Mouse (Mus musculus) erythroblast, adult 5-6 weeks (primary cell): ENCODE measurements around the gene Patj. TPM values are rescaled to one million over a fixed set of nuclear protein-coding genes. Genes with fewer than 3 reads are reported as not detected.

Experiments used
- ATAC-seq: replicated peaks from 2 replicates; pipeline ENCODE4 v1.8.0; 2016; ENCODE audit warnings: moderate number of reproducible peaks, mild to moderate bottlenecking, moderate TSS enrichment, inconsistent platforms; ENCODE audit not compliant: poor library complexity, low FRiP score, severe bottlenecking
- total RNA-seq, 2 experiments: library from RNA; stranded (forward) in 1 of 2; stranded (reverse) in 1 of 2; fragments of 150-400 nt in 1 of 2; fragments of 200-764, 138-1000 nt in 1 of 2; gene quantifications; 2 replicates each; pipeline versions ENCODE4 v1.2.3 to v1.2.4; 2015 to 2017; ENCODE audit warnings: low replicate concordance in 2 of 2

Patj gene
- total RNA-seq, 2 experiments from 2014 or later: 0.34 TPM; not detected in 1

DNA sequence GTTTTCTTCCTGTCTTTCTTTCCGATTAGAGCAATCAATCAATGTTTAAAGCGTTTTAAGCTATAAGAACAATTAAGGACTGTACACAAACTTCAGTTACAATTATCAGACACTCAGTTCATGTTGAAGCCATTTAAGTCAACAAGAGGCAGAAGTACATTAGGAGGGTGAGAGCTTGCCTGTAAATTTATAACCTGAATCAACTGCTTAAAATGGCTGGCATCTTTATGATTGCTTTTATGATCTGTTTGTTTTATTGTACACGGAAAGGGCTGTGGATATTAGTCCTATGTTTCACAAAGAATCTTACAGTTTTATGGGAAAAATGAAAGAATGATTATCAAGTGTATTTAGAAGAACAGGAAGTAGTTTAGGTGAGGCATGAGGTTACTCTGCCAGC is 45.7 kb downstream of the Patj start:
- no peak for ATAC-seq

DNA sequence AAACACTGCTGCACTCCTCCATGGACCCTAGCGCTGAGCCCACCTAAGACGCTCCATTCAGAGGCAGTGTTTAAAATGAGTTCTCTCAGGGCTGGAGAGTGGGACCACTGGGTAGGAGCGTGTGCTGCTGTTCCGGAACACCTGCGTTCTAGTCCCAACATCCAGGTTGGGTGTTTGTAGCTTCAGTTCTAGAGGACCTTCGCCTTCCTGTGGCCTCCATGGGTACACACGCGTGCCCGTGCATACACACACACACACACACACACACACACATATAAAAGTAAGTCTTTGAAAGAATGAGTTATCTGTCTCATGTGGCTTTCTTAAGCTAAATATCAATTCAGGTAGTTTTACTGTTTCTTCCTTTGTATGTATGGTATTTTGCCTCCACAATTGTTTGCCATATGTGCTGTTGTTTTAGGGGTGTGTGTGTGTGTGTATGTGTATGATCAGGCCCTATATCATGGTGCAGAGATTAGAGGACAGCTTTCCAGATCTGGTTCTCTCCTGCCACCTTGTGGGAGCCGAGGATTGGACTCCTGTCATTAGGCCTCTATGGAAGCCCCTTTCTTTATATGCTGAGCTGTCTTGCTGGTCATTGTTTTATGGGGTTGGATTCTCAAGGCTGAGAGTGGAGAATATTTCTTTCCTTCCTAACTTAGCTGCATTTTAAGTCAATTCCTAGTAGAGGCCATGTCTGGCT is 49.0 kb downstream of the Patj start:
- no peak for ATAC-seq

DNA sequence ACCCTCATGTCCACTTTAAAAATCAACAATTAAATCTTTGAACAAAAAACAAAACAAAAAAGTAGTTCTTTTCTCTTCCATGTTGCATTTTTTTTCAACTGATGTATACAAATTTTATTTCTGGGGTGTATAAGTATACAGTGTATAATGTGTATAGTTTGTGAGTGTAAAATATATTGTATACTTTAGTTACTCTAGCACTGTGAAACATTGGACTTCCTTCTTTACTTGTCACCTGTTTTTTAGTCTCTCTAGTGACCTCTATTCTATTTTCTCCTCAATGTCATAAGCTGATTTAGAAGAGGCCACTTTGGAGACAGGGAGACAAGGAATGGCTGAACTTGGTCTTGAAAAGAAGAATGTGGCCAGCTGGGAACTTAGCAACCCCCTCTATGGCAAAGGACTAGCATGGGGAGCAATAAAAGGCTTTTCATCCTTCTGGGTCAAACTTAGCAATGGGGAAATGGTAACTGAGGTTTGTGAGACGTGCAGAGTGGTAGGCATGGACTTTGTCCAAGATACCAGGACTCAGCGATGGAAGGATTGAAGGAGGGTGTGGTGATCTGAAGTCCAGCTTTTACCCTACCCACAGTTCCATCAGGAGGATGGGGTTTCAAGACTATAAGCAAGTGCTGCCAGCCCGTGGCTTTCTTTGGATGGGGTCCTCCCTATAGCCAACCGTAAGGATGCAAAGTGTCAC is 54.1 kb downstream of the Patj start:
- no peak for ATAC-seq

DNA sequence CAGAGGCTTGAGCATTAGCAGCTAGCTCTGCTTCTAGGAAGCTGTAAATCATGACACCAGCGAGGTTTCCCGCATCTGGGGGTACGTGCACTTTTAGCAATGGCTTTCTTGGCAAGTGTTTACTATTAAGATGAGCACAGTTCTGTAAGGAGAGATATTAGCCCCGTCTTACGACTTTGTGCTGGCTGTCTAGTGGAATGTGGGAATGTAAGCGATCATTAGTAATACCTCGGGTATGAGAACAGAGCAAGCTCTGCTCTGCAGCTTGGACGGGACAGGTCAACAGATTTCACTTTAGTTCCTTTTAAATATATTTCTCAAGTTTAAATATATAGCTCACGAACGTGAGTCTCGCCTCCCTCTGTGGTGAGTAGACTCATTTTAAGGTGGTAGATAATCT is 54.7 kb downstream of the Patj start:
- ATAC-seq: no peak

DNA sequence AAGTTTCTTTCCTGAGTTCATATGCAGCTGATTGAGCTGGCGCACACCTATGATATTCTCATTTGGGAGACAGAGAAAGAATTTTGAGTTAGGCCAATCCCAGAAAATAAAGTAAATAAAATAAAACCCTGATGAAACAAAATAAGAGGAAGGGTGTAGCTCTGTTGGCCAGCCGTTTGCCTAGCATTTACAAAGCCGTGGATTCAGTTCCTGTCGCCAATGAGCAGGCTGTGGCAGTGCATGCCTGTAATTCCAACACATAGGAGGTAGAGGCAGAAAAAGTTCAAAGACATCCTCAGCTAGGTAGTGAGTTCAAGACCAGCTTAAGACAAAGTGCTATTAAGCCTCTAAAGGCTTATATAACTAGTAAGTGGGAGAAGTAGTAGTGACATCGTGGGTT is 55.2 kb downstream of the Patj start:
- ATAC-seq: no peak

DNA sequence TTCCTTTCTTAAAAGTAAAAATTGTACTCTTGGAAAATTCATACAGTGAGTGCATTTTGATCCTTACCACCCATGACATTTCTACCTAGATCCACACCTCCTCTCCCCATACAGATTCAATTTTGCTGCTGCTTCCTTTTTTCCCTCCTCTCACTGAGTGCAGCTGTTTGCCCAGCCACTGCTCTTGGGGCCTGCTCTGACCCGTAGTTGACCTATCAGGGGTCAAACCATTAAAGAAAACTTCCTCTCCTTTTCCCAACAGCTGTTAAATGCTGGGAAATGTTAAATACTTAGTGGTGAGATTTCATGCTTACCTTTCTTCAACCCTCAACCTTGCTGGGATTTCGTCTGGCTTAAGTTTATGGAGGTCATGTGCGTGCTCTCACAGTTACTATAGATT is 55.7 kb downstream of the Patj start:
- no peak for ATAC-seq

DNA sequence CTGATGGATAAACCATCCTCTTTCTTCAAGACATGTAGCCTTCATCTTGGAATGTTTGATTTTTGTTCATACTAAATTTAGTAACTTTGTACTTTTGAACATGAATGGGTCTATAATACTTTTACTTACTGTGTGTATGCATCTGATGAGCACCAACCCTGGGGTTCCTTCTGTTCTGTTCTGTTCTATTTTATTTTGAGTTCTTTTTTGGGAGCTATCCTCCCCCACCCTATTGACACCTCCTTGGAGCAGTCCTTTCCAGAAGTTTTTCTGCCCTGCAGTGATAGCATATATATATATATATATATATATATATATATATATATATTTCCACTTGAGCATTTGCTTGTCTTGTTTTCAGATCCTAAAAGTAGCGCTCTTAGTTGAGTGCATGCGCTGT is 57.1 kb downstream of the Patj start:
- ATAC-seq: no peak

DNA sequence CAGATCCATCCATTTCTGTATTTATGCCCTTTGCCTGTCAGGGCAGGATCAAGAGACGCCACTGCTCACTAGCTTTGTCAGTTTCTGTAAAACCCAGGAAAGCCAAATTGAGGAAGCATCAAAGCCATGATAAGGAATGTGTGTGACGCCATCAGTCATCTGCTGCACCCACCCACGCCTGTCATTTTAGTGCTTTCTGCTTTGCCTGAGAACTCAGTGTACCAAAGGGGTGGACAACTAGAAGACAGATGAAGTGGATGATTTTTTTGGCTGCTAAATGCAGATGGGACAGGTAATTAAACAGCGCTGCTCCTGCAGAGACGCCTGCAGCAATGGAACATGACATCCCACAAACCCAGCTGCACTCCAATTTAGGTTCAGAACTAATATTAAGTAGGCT is 57.6 kb downstream of the Patj start:
- no peak for ATAC-seq

DNA sequence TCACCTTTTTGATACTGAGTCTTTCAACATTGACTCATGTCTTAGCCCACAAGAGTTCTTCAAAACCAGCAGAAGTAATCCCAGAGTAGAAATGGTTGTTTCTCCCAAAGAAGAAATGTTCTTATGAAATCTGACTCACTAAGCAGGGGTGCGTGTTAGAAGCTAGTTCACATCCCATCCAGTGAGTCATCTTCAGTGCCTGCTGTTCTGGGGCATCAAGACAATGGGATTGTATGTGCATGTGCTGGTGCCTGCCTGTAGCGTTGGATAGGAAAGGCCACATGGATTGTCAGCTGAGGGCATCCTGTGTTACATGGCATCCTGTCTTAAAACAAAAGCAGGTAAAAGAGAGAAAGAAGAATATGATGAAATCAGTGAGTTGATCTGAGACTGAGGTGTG is 59.8 kb downstream of the Patj start:
- no peak for ATAC-seq

DNA sequence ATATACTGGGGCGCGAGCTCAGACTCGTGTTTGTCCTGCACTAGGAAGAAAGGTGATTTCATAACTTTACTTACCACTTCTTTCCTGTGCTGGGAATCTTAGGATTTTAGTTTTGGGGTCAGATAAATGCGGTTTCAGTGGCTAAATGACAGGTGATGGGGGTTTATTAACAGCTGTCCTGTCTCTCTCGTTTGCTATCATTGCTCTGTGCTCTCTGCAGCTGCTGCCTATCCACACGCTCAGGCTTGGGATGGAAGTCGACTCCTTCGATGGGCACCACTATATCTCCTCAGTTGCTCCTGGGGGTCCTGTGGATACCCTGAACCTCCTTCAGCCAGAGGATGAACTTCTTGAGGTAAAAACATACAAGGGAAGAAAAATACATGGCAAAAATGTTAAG is 60.3 kb downstream of the Patj start:
- no peak for ATAC-seq

DNA sequence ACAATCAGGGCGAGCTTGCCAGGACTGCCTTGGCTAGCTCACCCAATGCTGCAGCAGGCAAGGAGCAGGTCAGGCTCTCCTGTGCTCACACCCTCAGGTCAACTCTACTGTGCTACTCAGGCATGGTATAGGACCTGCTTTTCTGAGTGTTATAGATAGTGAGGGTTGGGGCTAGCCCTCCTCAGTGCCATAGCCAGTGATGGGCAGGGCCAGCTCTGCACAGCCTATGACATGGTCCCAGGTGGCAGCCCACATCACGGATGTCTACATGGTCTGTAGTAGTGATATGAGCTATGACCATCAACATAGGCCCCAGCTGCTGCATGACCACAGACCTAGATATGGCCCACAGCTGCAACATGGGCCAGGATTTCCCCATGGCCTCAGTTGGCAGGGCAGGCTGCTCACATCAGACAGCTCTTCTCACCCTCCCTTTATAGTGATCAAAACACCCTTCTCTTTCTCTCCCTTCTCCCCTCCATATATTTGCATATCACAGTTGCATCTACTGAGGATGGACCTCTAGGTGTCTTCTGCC is 66.3 kb downstream of the Patj start:
- no peak for ATAC-seq

DNA sequence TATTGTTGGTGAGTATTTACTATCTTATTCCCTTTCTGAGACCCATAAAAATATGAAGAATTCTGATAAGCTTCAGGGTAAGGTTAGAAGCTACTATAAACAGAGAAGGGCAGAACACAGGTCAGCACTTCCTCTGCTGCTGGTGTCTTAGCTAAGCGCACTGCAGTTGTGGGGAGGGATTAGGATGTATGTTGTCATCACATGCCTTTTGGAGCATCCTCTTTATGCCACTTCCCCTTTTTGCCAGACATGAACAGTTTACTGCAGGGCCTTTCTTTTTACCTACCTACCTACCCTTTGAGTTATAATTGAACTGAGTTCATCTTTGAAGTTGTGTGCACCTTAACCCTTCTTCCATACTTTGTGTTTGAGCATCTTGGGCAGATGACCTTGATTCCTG is 69.9 kb downstream of the Patj start:
- no peak for ATAC-seq

DNA sequence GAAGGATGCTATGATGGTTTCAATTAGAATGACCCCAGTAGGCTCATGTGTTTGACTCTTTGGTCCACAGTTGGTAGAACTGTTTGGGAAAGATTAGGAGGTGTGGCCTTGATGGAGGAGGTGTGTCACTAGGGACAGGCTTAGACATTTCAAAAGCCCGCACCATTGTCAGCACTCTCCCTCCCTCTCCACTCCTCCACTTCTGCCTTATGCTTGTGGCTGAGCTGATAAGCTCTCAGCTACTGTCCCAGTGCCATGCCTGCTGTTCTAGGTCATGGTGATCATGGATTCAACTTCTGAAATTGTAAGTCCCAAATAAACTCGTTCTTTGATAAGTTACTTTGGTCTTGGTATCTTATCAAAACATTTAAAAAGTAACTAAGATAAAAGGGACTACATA is 70.3 kb downstream of the Patj start:
- no peak for ATAC-seq

DNA sequence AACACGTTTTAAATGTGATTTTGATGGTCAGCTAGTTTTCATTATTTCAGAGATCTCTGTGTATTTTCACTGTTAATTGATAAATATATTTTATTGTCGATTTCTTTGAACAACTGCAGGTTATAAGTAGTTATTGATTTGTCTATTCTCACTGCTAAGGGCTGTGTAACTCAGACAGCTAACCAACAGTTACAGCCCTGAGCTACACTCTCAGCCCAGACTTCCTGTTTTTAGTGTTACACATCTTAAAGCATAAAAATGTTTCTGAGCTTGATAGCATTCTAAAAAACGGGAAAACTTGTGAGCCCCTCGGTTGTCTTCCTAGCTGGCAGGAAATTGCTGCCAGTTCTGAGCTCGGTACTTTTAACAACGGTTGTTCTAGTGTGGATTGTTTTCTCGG is 75.8 kb downstream of the Patj start:
- no peak for ATAC-seq

DNA sequence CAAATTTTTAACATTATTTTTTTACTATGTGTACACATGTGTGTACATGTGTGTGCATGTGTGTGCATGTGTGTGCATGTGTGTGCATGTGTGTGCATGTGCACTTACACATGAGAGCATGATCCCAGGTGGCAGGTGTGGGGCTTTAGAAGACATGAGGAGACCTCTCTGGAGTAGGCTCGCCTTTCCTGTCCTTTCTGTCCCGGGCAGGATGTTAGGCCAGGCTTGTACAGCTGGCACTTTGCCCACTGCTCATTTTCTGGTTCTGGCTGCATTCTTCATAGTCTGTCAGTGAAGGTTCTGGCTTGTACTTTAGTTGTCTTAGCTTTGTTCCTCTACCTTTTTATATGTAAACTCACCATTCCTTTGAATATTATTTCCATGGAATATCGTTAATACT is 77.9 kb downstream of the Patj start:
- no peak for ATAC-seq

DNA sequence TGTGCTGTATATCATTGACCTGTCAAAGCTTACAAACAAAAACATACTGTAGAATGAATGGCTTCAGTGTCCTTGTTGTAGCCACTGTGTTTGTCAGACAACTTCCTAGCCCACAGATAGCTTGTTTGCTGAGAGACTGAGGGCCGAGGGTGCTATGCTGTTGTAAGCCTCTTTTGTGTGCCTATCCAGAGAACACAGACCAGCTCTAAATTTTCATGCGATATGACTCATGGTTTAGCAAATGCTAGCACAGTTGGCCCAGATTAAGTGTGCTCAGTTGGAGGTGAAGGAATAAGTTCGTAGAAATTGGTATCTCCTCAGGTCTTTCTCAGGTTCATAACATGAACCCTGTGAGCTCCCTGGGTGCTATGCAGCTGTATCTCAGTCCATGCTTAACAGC is 82.4 kb downstream of the Patj start:
- no peak for ATAC-seq

DNA sequence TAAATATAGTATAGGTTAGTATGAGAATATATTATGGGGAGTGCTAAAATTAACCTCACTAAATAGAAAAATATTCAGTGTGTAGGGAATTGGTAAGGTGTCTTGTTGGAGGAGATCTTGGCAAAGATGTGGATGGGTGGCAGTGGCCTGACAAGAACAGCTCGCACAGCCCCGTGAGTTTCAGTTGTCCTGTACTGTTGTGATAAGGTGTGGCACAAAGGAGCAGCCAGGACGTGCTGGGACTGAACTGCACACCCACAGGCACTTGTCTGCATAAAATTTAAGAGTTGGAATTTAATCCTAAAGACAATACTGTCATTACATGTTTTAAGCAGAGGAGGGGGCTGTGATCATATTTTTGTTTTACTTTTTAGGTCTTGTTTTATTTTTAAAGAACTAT is 90.9 kb downstream of the Patj start:
- no peak for ATAC-seq

DNA sequence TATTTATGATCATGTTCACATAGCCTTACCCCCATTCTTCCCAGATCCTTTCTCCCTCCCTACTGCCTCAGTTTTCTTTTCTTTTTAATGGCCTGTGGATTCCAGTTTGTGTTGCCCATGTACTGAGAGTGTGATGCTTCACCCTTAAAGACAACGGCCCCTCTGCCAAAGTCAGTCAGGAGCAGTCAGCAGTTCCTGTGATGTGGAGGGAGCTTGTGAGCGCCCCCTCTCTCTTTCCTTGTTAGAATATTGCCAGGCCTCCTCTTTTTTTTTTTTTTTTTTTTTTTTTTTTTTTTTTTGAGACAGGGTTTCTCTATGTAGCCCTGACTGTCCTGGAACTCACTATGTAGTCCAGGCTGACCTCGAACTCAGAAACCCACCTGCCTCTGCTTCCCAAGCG is 91.3 kb downstream of the Patj start:
- no peak for ATAC-seq

DNA sequence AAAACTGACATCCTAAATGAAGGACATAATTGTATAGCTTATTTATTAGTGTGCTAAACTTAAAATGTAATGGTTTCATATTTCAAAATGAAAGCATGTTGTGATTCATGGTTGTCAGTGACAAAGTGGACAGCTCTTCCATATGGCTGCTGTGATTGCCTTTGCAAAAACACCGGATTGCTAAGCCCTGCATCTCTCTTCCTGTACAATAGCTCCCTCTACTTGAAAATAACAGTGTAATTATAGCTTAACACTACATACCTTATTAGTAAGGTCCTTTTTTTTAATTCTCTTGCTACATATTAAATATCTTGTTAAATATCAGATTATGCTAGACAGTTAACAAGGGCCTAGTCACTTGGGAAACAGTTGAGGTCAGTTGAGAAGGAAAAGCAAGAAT is 93.8 kb downstream of the Patj start:
- no peak for ATAC-seq

DNA sequence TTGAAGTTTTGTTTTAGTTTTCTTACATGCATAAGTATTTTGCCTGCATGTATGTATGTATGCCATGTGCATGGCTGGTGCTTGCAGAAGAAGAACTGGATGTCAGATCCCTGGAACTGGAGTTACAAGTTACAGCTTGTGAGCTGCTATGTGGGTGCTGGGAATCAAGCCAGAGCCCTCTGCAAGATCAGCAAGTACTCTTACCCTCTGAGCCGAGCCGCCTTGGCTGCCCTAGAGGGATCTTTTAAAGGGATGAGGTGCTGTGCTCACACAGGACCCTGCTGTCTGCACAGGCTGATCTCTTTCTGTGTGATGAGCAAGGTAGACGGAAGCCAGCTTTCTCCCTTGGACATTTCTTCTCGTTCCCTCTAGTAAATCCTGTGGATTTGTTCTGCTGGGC is 102.8 kb downstream of the Patj start:
- no peak for ATAC-seq

DNA sequence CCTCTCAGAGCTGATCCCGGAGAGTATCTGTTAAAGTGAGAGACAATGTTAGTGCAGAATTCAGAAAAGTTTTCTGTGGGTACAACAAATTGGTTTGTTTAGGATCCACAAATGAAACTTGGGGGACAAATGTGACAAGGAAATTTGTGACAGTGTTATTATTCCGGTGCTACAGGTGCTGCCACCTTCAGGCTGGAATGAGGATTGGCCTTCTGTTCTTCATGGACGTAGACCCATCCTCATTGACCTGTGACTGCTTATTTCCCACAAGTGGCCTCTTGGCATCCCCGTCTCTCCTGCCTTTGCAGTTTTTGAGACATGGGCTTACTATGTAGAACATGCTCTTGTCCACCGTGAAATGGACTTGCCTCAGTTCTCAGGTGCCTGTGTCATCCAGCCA is 104.6 kb downstream of the Patj start:
- no peak for ATAC-seq

DNA sequence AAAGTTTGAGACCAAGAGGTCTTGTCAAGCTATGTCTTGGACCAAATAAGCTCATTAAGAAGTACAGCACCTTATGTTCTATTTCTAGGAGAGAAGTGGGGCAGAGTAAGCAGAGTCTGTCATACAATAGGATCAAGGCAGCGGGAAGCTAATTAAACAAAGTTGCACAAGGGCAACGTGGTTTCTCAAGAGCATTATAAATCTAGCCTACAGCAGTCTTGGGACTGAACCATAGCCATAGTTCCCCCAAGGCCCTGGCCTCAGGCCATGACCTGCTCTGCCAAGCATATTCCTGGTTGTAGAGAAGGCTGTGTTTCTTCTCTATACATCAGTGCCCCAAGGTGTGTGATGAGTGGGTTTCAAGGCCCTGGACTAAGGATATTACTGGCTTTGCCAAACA is 105.3 kb downstream of the Patj start:
- ATAC-seq: no peak
